Mouse (Mus musculus): ENCODE data around the gene Anapc13. TPM values are rescaled to one million over a fixed set of nuclear protein-coding genes. Genes with fewer than 3 reads are reported as not detected.

Anapc13 gene
- polyA plus RNA-seq, 1 experiment from 2014 or later = 149 TPM

GRCm38 (mm10) chr9:102649917-102650527, 23.9 kb downstream of the Anapc13 start:
- ATAC-seq (replicated peaks; ENCODE audit: low FRiP score) = no peak
- no peaks in the 10 kb centered on the region for H3K36me3 ChIP-seq (ENCODE audit: control insufficient read depth, insufficient read depth, low read length)
- H3K27me3 ChIP-seq (replicated peaks; ENCODE audit: control insufficient read depth, insufficient read depth, low read length) = no peaks in the 10 kb centered on the region

GRCm38 (mm10) chr9:102650637-102651036, 24.5 kb downstream of the Anapc13 start:
- 40% methylated on average over 7 of the region's 7 CpGs for WGBS
- no peak overlapping the region for H3K4me2 ChIP-seq
- H3K27me3 ChIP-seq (replicated peaks; ENCODE audit: control insufficient read depth, insufficient read depth, low read length) = no peaks in the 10 kb centered on the region
- H3K36me3 ChIP-seq (ENCODE audit: control insufficient read depth, insufficient read depth, low read length) = no peaks in the 10 kb centered on the region
- no peaks in the 10 kb centered on the region for H3K4me1 ChIP-seq (replicated peaks; ENCODE audit: control insufficient read depth, insufficient read depth, low read length)
- no peak overlapping the region for H3K9ac ChIP-seq (ENCODE audit: low read depth, low read length)
- DNase-seq (ENCODE audit: low spot score) (no peak), ATAC-seq (replicated peaks; ENCODE audit: low FRiP score) (no peak)
- H3K9me3 ChIP-seq (ENCODE audit: control insufficient read depth, low read length) = no peaks in the 10 kb centered on the region
- H3K27ac ChIP-seq (ENCODE audit: low read depth, low read length) = no peak overlapping the region
- H3K4me3 ChIP-seq (ENCODE audit: low read depth, low read length) = no peak overlapping the region

More at GRCm38 (mm10) chr9:102649917-102650527, 23.9 kb downstream of the Anapc13 start:
- no peaks in the 10 kb centered on the region for H3K9me3 ChIP-seq (ENCODE audit: control insufficient read depth, low read length)
- no peak overlapping the region for H3K9ac ChIP-seq (ENCODE audit: low read depth, low read length)
- no peak overlapping the region for H3K4me3 ChIP-seq (ENCODE audit: low read depth, low read length)
- no peak for DNase-seq (ENCODE audit: low spot score)
- no peak overlapping the region for H3K27ac ChIP-seq (ENCODE audit: low read depth, low read length)
- H3K4me2 ChIP-seq = no peak overlapping the region
- H3K4me1 ChIP-seq (replicated peaks; ENCODE audit: control insufficient read depth, insufficient read depth, low read length) = peaks cover 3% of the 10 kb centered on the region; the same call in 1 of the 2 replicates
- 66% methylated on average over 17 of the region's 17 CpGs for WGBS

GRCm38 (mm10) chr9:102651199-102651720, 25.2 kb downstream of the Anapc13 start:
- no peaks in the 10 kb centered on the region for H3K27me3 ChIP-seq (replicated peaks; ENCODE audit: control insufficient read depth, insufficient read depth, low read length)
- H3K9ac ChIP-seq (ENCODE audit: low read depth, low read length) = no peak overlapping the region
- ATAC-seq (replicated peaks; ENCODE audit: low FRiP score) (no peak), DNase-seq (ENCODE audit: low spot score) (no peak)
- no peaks in the 10 kb centered on the region for H3K9me3 ChIP-seq (ENCODE audit: control insufficient read depth, low read length)
- H3K4me3 ChIP-seq (ENCODE audit: low read depth, low read length) = no peak overlapping the region
- no peak overlapping the region for H3K27ac ChIP-seq (ENCODE audit: low read depth, low read length)
- no peaks in the 10 kb centered on the region for H3K36me3 ChIP-seq (ENCODE audit: control insufficient read depth, insufficient read depth, low read length)
- WGBS = 47% methylated on average over 6 of the region's 6 CpGs
- H3K4me2 ChIP-seq = no peak overlapping the region
- no peaks in the 10 kb centered on the region for H3K4me1 ChIP-seq (replicated peaks; ENCODE audit: control insufficient read depth, insufficient read depth, low read length)

GRCm38 (mm10) chr9:102656355-102657095, 30.4 kb downstream of the Anapc13 start:
- Histone ChIP-seq H3K36me3 (ENCODE audit: control insufficient read depth, insufficient read depth, low read length) (no peaks in the 10 kb centered on the region), H3K27me3 (replicated peaks; ENCODE audit: control insufficient read depth, insufficient read depth, low read length) (no peaks in the 10 kb centered on the region), H3K27ac (ENCODE audit: low read depth, low read length) (no peak overlapping the region), H3K4me2 (no peak overlapping the region), H3K4me3 (ENCODE audit: low read depth, low read length) (no peak overlapping the region), H3K4me1 (replicated peaks; ENCODE audit: control insufficient read depth, insufficient read depth, low read length) (no peaks in the 10 kb centered on the region), H3K9ac (ENCODE audit: low read depth, low read length) (no peak overlapping the region), H3K9me3 (ENCODE audit: control insufficient read depth, low read length) (no peaks in the 10 kb centered on the region)
- 70% methylated on average over 8 of the region's 8 CpGs for WGBS
- ATAC-seq (replicated peaks; ENCODE audit: low FRiP score) (no peak), DNase-seq (ENCODE audit: low spot score) (no peak)

GRCm38 (mm10) chr9:102668115-102668514, 42.0 kb downstream of the Anapc13 start:
- no peaks in the 10 kb centered on the region for H3K27me3 ChIP-seq (replicated peaks; ENCODE audit: control insufficient read depth, insufficient read depth, low read length)
- WGBS = 49% methylated on average over 6 of the region's 6 CpGs
- DNase-seq (ENCODE audit: low spot score) = no peak

GRCm38 (mm10) chr9:102668906-102669305, 42.8 kb downstream of the Anapc13 start:
- Histone ChIP-seq H3K27me3 (replicated peaks; ENCODE audit: control insufficient read depth, insufficient read depth, low read length) (no peaks in the 10 kb centered on the region), H3K4me1 (replicated peaks; ENCODE audit: control insufficient read depth, insufficient read depth, low read length) (no peaks in the 10 kb centered on the region), H3K27ac (ENCODE audit: low read depth, low read length) (no peak overlapping the region), H3K9ac (ENCODE audit: low read depth, low read length) (no peak overlapping the region), H3K4me2 (no peak overlapping the region), H3K4me3 (ENCODE audit: low read depth, low read length) (no peak overlapping the region), H3K36me3 (ENCODE audit: control insufficient read depth, insufficient read depth, low read length) (no peaks in the 10 kb centered on the region), H3K9me3 (ENCODE audit: control insufficient read depth, low read length) (no peaks in the 10 kb centered on the region)
- no peak for DNase-seq (ENCODE audit: low spot score)
- WGBS = 84% methylated on average over 12 of the region's 12 CpGs
- no peak for ATAC-seq (replicated peaks; ENCODE audit: low FRiP score)

More at GRCm38 (mm10) chr9:102668115-102668514, 42.0 kb downstream of the Anapc13 start:
- Histone ChIP-seq H3K9me3 (ENCODE audit: control insufficient read depth, low read length) (no peaks in the 10 kb centered on the region), H3K27ac (ENCODE audit: low read depth, low read length) (no peak overlapping the region), H3K4me1 (replicated peaks; ENCODE audit: control insufficient read depth, insufficient read depth, low read length) (no peaks in the 10 kb centered on the region), H3K4me2 (no peak overlapping the region), H3K9ac (ENCODE audit: low read depth, low read length) (no peak overlapping the region), H3K36me3 (ENCODE audit: control insufficient read depth, insufficient read depth, low read length) (no peaks in the 10 kb centered on the region), H3K4me3 (ENCODE audit: low read depth, low read length) (no peak overlapping the region)
- no peak for ATAC-seq (replicated peaks; ENCODE audit: low FRiP score)

GRCm38 (mm10) chr9:102673381-102673780, 47.3 kb downstream of the Anapc13 start:
- H3K9me3 ChIP-seq (ENCODE audit: control insufficient read depth, low read length) = no peaks in the 10 kb centered on the region
- ATAC-seq (replicated peaks; ENCODE audit: low FRiP score) (no peak), DNase-seq (ENCODE audit: low spot score) (no peak)
- H3K36me3 ChIP-seq (ENCODE audit: control insufficient read depth, insufficient read depth, low read length) = no peaks in the 10 kb centered on the region
- H3K4me3 ChIP-seq (ENCODE audit: low read depth, low read length) = no peak overlapping the region
- 79% methylated on average over 7 of the region's 7 CpGs for WGBS
- no peaks in the 10 kb centered on the region for H3K27me3 ChIP-seq (replicated peaks; ENCODE audit: control insufficient read depth, insufficient read depth, low read length)
- no peaks in the 10 kb centered on the region for H3K4me1 ChIP-seq (replicated peaks; ENCODE audit: control insufficient read depth, insufficient read depth, low read length)
- no peak overlapping the region for H3K9ac ChIP-seq (ENCODE audit: low read depth, low read length)
- H3K4me2 ChIP-seq = no peak overlapping the region
- H3K27ac ChIP-seq (ENCODE audit: low read depth, low read length) = no peak overlapping the region

- H3K27ac ChIP-seq (ENCODE audit: low read depth, low read length) = no peak overlapping the region
- no peaks in the 10 kb centered on the region for H3K4me1 ChIP-seq (replicated peaks; ENCODE audit: control insufficient read depth, insufficient read depth, low read length)
- H3K4me2 ChIP-seq = no peak overlapping the region
- H3K9ac ChIP-seq (ENCODE audit: low read depth, low read length) = no peak overlapping the region
- no peak overlapping the region for H3K4me3 ChIP-seq (ENCODE audit: low read depth, low read length)
- H3K36me3 ChIP-seq (ENCODE audit: control insufficient read depth, insufficient read depth, low read length) = no peaks in the 10 kb centered on the region
- 64% methylated on average over 5 of the region's 5 CpGs for WGBS
- DNase-seq (ENCODE audit: low spot score) (no peak), ATAC-seq (replicated peaks; ENCODE audit: low FRiP score) (no peak)
- H3K27me3 ChIP-seq (replicated peaks; ENCODE audit: control insufficient read depth, insufficient read depth, low read length) = no peaks in the 10 kb centered on the region
- H3K9me3 ChIP-seq (ENCODE audit: control insufficient read depth, low read length) = no peaks in the 10 kb centered on the region
Observed at GRCm38 (mm10) chr9:102675922-102676321, 49.8 kb downstream of the Anapc13 start.

All from liver, embryonic 11.5 days (tissue).